Mouse (Mus musculus) stomach, postnatal 0 days (tissue): ENCODE data around the gene Tkt.

Source experiments
- CTCF ChIP-seq: IDR thresholded peaks from 2 replicates; pipeline ENCODE4 v1.5.1; 2016; ENCODE audit warnings: antibody characterized with exemption, low read depth, mild to moderate bottlenecking, moderate library complexity
- EP300 ChIP-seq: optimal IDR thresholded peaks from 2 replicates; pipeline ENCODE3; 2016; ENCODE audit warnings: antibody characterized with exemption

- TF ChIP-seq CTCF, result no peak
- TF ChIP-seq EP300, result no peak
Measured at GRCm38 (mm10) chr14:30560803-30561389, 12.7 kb downstream of the Tkt start.
